Mouse (Mus musculus): ENCODE results near the gene Jph3.
A peak's percentile ranks its signal among the peaks of the same experiment; 100 is the strongest.

The Jph3 gene

DNA sequence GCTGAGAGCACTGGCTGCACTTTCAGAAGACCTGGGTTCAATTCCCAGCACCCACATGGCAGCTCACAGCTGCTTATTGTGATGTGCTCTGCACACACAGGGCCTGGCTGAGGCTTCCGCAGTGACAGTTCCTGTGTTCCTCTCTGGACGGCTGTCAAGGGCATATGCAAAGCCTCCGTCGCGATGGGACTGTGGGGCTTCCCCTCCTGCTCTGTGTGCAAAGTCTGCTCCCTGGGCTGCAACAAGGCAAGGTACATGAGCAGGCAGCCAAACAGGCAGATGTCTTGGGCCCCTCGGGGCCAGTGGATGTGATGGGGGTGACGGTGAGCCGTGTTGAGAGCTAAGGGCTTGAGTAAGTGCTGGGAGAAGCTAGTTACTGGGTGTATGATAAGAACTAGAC lies 59.4 kb downstream of the Jph3 start:
- no peak for DNase-seq

GRCm38 (mm10) chr8:121792159-121792558 lies 62.7 kb downstream of the Jph3 start:
- DNase-seq, result no peak

DNA sequence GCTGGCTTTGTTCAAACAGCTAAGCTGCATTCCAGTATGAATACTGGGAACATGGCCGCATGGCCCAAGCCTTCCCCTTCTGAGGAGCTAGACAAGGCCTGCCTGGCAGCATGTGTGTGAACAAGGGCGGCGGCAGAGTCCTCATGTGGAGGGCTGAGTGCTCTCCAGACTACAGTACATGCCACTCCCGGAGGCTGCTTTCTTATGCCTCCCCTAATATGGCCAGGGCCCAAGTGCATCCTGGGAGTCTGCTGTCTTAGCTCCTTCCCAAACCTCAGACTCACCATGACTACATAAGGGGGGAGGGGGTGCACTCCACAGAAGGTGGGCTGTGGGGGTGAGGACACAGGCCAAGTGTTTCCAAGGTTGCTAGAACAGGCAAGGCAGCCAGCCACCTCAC lies 63.2 kb downstream of the Jph3 start:
- no peak for DNase-seq

DNA sequence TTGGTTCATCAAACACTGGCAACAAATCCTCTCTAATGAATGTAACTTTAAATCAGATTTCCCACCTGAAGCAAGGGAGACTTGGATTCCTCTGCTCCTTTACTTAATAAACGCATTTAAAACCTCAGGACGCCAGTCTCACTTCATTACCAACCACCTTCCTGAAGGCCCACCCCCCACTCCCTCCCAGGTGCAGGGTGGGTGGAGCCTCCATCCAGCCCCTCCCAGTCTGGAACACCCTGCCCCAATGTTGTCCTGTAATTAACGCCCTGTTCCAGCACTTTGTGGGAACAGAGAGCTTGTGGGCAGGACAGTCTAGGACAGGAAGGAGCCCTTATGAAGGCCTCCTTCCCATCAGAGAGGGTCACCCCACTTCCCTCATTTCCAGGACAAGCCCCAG lies 64.7 kb downstream of the Jph3 start:
- DNase-seq, result no peak

DNA sequence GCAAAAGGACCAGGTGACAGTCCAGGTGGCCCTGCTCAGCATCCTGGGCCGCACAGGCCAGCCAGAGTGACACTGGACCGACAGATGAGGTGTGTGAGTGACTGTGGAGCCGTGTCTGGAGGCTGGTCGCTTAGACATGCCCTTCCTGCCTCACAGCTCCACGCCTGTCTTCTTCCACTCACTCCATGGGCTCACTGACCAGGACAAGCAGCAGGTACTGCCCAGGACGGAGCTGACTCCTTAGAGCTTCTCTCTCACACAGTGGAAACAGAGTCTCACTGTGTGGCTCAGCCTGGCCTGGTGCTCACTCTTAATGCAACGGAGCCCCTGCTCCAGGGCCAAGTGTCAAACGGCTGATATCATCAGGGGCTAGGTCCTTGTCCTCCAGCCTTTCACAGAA lies 66.0 kb downstream of the Jph3 start:
- DNase-seq, result no peak

GRCm38 (mm10) chr8:121796406-121796805 lies 67.0 kb downstream of the Jph3 start:
- DNase-seq, result no peak

- DNase-seq, result no peak
These were observed 69.0 kb downstream of the Jph3 start for GRCm38 (mm10) chr8:121798401-121798800.

GRCm38 (mm10) chr8:121804829-121805228 lies 75.4 kb downstream of the Jph3 start:
- DNase-seq, result no peak

DNA sequence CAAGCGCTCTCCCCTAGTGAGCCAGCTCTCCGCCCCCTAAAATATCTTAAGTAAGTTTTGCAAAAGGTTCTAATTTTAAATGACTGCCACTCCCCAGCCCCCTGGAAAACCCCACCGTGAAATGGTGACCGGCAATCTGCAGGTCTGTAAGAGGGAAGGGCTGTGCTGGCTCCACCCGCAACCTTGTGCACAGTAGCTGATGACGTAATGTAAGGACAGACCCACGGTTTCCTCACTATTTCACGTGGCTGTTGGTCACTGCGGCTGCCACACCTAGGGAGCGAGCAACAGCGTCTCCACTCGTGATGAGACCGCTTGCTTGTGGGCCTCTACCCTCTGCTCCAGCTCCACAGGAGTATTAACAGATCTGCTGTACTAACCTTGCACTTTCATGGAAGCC lies 76.7 kb downstream of the Jph3 start:
- no peak for DNase-seq

DNA sequence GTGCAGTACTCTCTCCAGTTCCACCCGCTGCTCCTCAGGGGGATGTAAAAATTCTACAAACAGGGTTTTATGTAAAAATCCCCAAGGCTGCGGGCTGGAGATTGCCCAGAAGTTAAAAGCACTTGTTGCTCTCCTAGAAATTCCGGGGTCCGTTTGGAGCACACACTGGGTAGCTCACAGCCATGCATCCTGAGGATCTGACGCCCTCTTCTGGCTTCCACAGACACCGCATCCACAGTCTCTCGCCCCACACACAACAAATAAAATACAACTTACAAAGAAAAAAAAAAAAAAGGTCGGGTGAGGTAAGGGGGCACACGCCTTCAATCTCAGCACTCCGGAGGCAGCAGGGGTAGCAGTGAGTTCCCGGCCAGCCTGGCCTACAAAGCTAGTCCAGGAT lies 78.6 kb downstream of the Jph3 start:
- DNase-seq, result no peak

DNA sequence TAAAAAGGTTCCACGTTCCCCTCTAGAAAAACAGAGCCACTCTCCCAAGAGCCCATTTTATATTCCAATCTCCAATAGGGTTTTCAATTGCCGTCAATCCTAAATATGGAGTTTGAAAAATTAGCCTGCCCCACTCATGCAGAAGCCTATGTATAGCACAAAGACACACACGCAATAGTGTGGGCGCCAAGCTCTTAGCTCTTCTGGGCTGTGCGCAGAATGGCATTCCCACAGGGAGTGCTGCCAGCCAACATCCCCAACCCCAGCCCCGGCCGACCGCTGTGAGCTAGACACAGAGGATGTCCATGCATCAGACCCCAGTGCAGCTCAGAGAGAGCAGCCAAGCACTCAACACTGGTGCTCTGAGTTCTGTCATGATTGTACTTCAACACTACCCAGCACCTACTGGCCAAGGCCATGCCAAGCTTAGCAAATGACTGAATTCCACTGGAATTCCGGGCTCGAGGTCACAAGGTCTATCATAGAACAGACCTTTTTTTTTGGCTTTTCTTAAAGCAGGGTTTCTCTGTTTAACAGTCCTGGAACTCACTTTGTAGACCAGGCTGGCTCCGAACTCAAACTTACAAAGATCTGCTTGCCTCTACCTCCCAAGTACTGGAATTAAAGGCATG lies 80.2 kb downstream of the Jph3 start:
- DNase-seq, result no peak

DNA sequence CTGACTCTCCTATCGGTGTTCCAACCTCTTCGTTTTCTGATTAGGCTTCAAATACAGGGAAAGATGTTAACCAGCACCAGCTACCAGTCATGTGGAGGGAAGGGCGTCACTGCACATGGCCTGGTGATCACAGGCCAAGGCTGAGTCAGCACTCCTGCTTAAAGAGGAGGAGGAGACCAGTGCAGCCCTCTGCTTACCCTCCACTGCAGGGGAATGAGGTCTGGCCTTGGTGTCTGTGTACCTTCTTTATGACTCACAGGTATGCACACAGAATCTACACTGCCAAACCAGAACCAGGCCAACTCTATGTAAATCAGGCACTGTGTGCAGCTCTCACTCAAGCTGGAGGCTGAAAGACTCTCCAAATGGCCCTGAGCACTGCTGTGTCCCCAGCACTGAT lies 82.1 kb downstream of the Jph3 start:
- DNase-seq, result no peak

DNA sequence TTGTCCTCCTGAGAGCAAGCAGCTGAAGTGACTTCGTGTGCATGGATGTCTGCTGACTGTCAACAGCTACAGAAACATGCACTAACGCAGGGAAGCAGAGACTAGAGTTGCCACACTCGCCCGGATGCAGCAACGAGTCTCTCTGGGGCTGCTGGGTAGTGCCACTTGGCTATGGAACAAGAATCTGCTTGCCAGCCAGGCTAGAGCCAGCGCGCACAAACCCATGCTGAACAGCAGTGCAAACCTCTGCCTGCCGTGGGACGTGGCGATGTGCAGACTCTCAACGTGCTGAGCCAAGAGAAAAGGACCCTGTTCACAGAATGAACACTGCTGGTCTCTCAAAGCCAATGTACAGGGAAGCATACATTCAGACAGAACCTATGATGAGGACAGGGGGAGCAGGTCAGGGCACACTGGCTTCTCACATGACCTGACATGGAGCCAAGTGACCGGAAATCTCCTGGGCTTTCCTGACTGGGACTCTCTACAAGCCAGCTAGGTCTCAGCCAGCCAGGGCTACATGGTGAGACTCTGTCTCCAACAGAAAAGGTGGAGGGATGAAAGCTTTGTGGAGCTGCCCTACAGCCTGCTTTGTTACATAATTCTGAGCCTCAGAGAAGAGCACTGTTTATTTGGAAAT lies 82.6 kb downstream of the Jph3 start:
- no peak for DNase-seq

DNA sequence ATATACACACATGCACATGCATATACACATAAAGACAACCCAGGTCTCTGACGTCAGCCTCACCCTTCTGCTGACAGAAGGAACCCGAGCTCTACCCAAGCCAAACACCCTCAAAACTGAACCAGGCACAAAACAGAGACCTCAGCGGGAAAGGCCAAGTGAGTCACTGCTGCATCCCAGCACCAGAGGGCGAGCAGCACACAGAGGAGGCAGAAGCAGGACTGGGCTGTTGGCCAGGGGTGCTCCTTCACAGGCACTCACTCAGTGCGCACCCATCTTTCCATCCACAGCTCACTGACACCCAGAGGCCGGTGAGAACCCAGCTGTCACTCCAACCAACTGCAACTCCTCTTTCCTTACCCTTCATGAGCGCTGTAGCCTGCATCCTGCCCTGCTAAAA lies 88.8 kb downstream of the Jph3 start:
- DNase-seq, result no peak

DNA sequence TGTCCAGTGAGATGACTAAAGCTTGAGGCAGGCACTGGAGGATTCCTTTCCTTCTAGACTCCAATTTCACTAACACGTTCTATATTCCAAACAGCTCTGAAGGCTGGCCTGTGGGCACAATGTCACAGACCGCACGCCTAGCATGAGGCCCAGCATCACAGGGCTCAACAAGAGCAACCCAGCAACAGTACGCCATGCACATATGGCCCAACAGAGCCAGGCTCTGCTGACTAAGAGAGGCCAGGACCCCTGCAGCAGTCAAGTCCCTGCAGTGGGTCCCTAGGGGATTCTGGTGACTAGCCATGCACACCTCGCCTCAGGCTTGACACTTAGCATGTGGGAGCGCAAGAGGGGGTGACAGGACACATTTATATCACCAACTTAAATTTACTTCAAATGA lies 91.4 kb downstream of the Jph3 start:
- DNase-seq, result no peak

DNA sequence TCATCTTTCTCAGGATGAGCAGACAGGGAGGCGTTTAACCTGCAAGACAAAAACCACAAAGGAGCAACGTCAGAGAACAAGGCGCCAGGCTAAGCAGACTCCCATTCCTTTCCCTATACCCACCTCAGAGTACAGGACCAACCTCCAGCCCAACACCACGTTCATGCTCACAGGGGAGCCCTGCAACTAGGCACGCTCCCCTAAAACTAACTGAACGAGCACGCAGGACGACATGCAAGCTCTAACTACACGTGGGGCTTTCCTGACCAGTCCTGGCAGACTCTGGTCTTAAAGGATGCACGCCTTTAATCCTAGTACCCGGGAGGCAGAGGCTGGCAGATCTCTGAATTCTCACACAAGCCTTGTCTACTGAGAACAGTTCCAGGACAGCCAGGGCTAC lies 91.9 kb downstream of the Jph3 start:
- no peak for DNase-seq

DNA sequence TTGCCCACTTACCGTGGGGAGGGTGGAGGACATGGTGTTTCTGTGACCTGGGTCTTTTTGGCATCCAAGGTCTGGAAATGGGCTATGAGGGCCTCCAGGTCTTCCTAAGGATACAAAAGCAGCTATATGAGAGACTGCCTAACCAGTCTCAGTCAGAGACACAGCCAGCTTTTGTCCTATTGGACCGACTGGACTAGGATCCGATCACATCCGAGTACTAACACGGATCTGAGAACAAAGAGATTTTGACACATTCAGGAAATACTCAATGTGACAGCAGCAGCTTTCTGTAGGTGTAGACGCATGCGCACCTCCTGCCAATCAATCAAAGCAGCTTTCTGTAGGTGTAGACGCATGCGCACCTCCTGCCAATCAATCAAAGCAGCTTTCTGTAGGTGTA lies 92.3 kb downstream of the Jph3 start:
- no peak for DNase-seq

DNA sequence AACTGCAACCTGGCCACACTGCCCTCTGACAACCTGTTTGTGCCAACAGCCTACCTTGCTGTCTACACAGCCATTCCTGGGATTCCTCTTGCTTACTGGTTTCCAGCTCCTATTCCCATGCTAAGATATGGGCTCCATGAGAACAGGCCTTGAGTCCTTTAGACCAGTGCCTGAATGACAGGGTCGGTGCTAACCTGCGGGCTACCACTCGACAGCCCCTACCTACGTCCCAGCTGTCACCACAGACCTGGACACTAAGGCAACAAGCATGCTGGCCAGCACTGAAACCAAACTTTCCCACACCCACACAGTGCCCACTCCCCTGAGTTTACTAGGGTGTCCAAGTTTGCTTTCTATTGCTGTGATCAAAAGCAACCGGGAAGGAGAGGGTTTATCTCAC lies 98.3 kb downstream of the Jph3 start:
- DNase-seq, result no peak

DNA sequence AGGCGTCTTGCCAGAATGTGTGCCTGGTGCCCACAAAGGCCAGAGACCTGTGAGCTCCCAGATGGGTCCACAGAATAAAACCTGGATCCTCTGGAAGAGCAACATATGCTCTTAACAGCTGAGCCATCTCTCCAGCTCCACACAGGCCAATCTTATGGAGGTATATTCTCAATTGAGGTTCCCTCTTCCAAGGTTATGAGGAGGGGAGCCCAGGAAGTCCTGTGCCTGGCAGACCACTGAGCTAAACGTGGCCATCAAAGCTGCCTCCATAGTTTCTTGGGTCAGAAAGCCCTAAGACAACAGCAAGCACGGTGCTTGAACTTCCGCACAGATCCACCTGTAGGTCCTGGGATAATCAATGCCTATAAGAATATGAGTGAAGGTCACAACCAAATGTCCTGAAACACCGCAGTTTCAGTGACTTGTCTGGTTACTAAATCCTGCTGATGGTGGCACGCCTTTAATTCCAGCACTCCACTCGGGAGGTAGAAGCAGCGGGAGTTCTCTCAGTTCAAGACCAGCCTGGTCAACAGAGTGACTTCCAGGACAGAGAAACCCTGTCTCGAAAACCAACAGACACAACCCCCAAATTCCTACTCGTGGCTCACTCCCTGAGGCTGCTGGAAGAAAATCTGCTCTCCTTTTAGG lies 99.1 kb downstream of the Jph3 start:
- DNase-seq, result no peak

- peak; percentile 89 to 92 for DNase-seq
These were observed 99.8 kb downstream of the Jph3 start, which contains the start of gene Klhdc4 for GRCm38 (mm10) chr8:121829048-121829776. Gene Klhdc4 (minus strand): TSS chr8:121829569.

DNA sequence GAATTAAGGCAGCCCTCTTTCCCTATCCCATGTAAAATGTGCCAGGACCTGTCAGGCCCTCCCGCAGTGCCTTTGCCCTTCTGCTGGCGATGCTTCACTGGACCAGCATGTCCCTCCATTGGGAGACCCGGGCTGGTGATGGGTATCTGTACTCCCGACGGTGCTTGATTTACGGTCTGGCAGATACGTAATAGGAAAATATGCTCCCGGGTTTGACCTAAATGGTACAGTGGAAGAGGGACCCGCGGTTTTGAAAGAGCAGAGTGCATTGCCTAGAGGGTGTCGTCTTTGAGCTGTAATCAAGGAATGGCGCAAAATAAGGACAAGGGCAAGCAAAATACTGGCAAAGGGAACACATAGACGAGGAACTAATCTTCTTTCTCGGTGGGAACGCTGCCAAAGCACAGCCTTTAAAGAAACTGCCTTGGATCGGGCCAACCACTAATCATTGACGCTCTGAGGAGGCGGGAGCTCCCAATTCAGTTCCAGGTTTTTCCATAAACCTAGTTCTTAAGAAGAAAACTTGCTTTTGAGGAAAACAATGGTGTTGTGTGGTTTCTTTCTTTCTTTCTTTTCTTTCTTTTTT lies 100.4 kb downstream of the Jph3 start:
- no peak for DNase-seq

DNA sequence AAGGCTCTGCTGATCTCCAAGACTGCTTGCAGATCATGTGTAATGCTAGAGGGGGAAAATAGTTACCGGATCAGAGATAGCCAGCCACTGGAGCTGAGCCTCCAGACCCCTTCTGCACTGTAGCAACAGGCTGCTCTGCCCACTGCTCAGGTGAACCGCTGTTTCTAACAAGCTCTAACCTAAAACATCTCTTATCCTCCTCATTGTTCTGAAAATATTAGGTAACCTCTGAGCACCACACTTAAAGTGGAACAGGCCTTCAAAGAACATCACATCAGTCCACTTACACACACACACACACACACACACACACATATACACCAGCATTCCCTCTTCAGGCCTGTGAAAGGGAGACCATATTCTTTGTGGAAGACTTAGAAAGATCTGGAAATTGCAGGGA lies 102.6 kb downstream of the Jph3 start:
- no peak for DNase-seq

DNA sequence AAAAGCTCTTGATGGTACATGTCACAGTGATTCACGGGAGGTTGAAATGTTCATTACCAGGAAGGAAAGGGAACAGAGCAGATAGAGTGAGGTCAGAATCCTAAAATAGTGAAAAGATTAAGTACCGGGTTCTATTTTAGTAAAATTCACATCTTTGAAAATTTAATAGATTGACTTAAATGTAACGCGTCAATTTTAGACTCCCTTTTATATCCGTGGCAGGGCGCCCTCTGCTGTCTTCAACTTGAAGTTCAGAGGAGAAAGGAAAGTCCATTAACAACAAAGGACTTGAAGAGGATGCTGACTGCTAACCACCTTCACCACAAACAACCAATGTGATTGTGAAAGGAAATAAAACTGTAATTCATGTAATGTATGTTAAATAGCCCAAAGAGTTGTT lies 103.1 kb downstream of the Jph3 start:
- DNase-seq, result peak; percentile 80 to 82
